Mouse (Mus musculus) layer of hippocampus, adult 9-11 months (tissue): ENCODE data around the gene Apoa2.

ENCODE experiments used
- DNase-seq: peaks from one replicate; pipeline ENCODE4 v3.0.0; 2022

Apoa2 gene

GRCm38 (mm10) chr1:171262594-171263130 is 37.8 kb downstream of the Apoa2 start:
- DNase-seq: peak; percentile 93

GRCm38 (mm10) chr1:171263185-171263611 is 38.3 kb downstream of the Apoa2 start:
- DNase-seq: peak; percentile 80

GRCm38 (mm10) chr1:171263666-171264461 is 39.0 kb downstream of the Apoa2 start:
- no peak for DNase-seq

- DNase-seq: no peak
These were observed 41.3 kb downstream of the Apoa2 start for GRCm38 (mm10) chr1:171265971-171266744.

GRCm38 (mm10) chr1:171268341-171268740 is 43.5 kb downstream of the Apoa2 start:
- DNase-seq: no peak

- peak; percentile 95 for DNase-seq
These were observed 45.2 kb downstream of the Apoa2 start, which contains the start of gene B4galt3 for GRCm38 (mm10) chr1:171269848-171270572. Gene B4galt3, plus strand, starts transcription at chr1:171270328.

- DNase-seq: no peak
These were observed 45.7 kb downstream of the Apoa2 start for GRCm38 (mm10) chr1:171270573-171270900.

- DNase-seq: no peak
These were observed 46.3 kb downstream of the Apoa2 start for GRCm38 (mm10) chr1:171271196-171271595.

GRCm38 (mm10) chr1:171271622-171272021 is 46.8 kb downstream of the Apoa2 start:
- DNase-seq: no peak

GRCm38 (mm10) chr1:171272086-171272485 is 47.2 kb downstream of the Apoa2 start:
- DNase-seq: no peak

- DNase-seq: no peak
These were observed 49.3 kb downstream of the Apoa2 start for GRCm38 (mm10) chr1:171274171-171274570.

GRCm38 (mm10) chr1:171275144-171275734 is 50.4 kb downstream of the Apoa2 start:
- DNase-seq: no peak
